Mouse (Mus musculus): Measurements from ENCODE around the gene Sh2d2a.
"Not testable (repeated sequence)": the region's sequence is repeated elsewhere in the genome, so short reads cannot be mapped to it uniquely, and the experiment has no call there.

Gene Sh2d2a

DNA sequence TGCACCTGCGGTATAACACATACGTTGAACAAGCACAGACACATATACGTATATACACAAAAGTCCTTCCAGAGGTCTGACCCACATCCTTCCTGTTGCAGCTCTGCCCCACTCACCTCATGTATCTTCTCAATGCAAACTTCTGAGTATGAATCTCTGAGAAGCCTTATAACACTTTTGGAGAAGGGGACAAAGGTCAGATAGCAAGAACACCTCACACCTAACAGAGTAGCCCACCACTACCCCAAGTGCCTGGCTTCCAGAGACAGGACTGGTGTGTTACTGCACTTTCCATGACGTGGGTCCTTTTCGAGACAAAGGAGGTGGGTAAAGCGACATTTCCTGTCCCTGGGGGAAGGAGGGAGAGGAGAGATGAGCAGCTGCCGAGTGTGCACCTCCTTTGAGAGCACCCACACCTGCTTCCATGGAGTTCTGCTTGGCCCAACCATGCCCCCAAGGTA lies at the start of gene Sh2d2a:
Gene Sh2d2a (plus strand): TSS at position 106 of the 461 bp plus-strand sequence.
- in situ Hi-C loops (cut with MboI, MseI), result no loop called here

DNA sequence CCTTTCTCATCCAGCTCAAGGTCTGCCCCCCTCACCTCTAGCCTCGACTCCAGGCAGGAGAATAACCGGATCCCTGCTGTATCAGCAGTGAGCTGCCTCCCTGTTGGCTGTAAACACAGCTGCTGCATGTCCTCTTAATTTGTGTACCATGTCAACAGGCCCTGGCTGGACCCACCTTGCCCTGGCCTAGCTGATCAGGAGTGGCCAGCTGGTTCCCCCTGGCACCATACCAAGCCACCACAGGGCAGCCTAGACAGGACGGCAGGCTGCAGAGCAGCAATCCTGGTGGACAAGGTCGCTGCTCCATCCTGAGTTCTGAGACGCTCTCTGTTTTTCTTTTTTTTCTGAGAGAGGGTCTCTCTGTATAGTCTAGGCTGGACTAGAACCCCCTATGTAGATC lies 44.9 kb upstream of the Sh2d2a start:
- in situ Hi-C loops (cut with MboI, MseI), result no loop called here

DNA sequence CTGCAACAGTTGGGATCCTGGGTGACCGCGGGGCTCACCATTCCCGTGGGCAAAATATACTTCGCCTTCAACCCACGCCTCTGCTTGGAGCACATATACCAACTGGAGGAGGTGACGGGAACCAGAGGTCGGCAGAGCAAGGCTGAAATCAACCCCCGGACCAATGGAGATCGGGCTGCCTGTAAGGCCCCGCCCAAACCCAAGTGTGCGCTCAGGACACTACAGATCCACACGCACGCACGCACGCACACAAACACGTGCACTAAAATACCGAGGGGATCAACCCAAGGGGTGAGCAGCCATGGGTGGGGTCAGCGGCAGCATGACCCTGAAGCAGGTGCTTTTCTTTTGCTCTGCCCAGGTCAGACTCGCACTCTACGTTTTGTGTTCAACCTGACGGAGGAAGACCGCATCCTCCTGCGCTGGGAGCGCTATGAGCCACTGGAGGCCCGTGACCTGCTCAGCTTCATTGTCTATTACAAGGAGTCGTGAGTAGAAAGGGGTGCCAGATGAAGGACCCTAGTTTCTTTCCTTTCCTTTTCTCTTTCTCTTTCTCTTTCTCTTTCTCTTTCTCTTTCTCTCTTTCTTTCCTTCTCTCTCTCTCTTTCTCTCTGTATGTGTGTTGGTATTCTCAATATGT lies 42.4 kb upstream of the Sh2d2a start:
- in situ Hi-C loops (cut with MboI, MseI), result no loop called here

DNA sequence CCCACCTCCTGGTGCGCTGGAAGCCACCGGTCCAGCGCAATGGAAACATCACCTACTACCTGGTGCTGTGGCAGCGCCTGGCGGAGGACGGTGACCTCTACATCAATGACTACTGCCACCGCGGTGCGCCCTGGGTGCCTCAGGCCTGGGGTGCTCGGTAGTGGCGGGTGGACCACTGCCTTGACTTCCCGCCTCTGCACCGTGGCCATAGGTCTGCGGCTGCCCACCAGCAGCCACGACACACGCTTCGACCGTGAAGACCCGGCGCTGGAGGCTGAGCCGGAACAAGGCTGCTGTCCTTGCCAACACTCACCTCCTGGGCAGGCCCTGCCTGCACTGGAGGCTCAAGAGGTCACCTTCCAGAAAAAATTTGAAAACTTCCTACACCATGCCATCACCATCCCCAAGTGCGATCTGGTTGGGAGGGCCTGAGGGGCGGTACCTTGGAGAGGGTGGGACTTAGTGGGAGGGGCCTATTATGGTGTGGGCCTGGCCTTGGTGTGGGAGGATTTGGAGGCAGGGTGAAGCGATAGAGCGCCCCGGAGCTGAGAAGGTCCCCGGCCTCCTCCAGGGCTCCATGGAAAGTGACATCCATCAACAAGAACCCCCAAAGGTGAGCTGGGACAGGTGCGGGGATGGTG lies 37.1 kb upstream of the Sh2d2a start:
- in situ Hi-C loops (cut with MboI, MseI), result no loop called here

DNA sequence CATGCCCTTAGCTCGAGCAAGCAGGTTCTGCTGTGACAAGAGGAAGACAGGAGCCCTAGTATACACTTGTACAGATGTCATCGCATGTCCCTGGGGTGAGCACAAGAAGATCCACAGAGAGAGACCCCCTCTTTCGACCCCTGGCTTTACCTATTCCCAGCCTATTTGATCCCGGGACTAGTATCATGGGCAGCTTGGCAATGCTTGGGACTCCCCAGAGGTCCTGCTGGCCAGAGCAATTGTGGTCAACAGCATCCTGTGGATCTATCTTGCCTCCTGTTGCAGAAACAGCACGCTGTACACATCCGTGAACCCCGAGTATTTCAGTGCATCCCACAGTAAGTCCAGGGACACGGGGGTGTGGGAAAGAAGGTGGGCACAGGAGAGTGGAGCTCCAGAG lies 35.3 kb upstream of the Sh2d2a start:
- in situ Hi-C loops (cut with MboI, MseI), result no loop called here

DNA sequence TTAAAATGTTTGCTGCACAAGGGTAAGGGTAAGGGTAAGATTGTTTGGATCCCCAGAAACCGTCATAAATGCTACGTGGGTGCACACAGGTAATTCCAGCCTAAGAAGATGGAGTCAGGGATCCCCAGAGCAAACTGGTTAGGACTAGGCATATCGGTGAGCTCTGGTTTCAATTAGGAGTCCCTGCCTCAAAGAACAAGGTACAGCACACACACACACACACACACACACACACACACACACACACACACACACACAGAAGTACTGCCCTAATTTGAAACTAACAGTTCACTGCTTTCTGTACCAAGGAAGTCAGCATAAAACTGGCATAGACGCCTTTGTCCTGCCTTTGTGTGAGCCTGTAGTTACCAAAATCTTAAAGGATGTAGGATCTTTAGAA lies 34.1 kb upstream of the Sh2d2a start:
- in situ Hi-C loops (cut with MboI, MseI), result no loop called here

DNA sequence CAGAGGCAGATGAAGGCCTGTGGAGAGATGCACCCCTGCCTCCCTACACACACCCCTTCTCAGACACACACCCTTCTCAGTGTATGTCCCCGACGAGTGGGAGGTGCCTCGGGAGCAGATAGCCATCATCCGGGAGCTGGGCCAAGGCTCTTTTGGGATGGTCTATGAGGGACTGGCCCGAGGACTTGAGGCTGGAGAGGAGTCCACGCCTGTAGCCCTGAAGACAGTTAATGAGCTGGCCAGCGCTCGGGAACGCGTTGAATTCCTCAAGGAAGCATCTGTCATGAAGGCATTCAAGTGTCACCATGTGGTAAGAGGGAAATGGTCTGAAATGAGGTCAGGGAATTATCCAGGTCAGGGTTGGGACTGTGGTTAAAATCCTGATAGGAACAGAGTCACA lies 33.7 kb upstream of the Sh2d2a start:
- in situ Hi-C loops (cut with MboI, MseI), result no loop called here

DNA sequence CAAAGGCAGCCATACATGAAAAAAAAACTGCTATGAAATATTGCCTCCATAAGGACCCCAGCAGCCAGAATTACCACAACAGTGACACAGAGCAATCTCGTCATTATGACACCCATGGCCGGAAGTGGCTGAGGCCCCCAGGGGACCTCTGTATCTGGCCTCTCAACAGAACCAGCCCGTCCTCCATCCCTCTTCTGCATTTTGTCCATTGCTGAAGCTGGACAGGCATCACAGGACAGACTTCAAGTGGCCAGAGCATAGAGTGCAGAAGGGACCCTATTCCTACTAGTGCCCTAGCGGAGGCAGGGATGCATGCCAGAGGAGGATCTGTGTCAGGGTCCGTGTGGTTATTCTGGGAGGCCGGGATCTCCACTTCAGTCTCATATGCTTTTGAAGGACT lies 30.4 kb upstream of the Sh2d2a start:
- in situ Hi-C loops (cut with MboI, MseI), result loop anchor here (5.0 kb wide), 2 partner anchors 41 to 44 kb away; no protein-coding TSS in a partner anchor

DNA sequence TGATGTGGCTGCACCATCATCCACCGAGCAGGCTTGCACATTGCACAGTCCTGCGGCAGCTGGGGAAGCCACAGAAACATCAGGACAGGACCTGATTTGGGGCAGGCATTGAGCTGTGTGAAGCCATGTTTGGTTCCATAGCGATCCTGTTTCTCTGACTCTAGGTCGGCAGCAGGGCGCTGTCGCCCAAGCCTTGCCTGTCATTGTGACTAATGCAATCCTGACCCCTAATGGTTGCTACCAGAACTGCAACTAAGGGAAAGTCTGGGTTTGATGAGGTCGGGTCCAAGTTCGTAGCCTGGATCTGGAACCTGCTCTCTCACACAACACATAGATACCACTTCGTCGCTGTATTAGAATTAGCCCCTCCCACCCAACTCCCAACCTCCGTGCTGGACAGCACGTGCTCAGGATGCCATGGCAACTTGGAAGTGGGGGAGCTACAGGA lies 29.9 kb upstream of the Sh2d2a start:
- in situ Hi-C loops (cut with MboI, MseI), result loop anchor here (5.0 kb wide), 2 partner anchors 41 to 44 kb away; no protein-coding TSS in a partner anchor

DNA sequence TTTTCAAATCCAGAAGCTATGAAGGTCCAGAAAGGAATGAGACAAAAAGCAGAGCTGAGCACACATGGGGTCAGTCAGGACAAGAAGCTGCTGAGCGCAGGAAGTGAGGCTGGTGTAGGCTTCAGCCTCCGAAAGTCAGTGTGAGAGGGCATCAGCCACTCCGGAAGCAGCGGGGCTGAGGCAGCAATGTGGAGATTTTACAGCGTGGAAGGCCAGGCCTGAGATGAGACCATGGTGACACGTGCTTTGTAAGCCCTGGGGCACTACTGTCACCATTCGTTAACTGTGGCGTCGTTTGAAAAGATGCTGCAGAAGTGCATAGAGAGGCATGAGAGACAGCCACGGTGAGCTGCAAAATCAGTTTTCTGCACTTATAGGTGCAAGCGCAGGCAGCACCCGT lies 28.3 kb upstream of the Sh2d2a start:
- in situ Hi-C loops (cut with MboI, MseI), result loop anchor here (5.0 kb wide), 2 partner anchors 39 to 46 kb away; no protein-coding TSS in a partner anchor

DNA sequence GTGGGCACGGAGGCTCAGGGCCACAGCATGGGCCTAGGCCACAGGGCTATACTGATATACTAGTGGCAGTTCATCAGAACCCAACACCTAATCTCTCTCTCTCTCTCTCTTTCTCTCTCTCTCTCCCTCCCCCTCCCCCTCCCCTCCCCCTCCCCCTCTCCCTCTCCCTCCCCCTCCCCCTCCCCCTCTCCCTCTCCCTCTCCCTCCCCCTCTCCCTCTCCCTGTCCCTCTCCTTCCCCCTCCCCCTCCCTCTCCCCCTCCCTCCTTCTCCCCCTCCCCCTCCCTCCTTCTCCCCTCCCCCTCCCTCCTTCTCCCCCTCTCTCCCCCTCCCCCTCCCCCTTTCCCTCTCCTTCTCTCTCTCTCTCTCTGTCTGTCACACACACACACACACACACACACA lies 22.3 kb upstream of the Sh2d2a start, which contains the start of gene Pear1:
Gene Pear1 (minus strand): TSS at position 101 of the 400 bp plus-strand sequence.
- in situ Hi-C loops (cut with MboI, MseI), result not testable (repeated sequence)

DNA sequence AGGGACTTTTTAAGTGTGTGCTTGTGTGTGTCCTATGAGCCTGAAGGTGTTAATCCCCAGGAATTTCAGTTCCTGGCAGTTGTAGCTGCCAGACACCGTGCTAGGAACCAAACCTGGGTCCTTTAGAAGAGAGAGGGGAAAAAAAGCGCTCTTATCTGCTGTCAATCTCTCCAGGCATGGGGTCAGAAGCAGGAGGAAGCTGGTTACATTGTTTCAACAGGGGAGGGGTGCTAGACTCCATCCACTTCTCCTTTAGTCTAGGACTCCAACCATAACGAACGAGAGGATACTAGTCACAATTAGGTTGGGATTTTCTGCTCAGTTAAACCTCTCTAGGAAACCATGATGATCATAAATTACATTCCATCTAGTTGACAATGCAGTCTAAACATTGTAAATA lies 18.1 kb upstream of the Sh2d2a start:
- in situ Hi-C loops (cut with MboI, MseI), result no loop called here

DNA sequence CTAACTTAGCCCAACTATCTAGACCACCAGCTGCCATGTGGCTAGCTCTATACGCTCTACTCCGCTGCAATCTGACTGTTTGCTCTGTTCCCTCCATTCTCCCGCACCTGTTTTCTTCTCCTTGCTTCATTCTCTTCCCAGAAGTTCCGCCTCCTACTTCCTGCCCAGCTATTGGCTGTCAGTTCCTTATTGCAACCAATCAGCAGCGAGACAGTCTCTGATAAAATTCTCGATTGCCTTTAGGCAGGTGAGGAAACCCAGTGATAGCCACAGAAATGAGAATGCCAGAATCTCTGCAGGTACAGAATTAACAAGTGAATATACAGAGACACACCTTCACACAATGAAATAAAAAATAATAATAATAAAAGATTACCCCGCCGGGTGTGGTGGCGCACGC lies 17.5 kb upstream of the Sh2d2a start:
- in situ Hi-C loops (cut with MboI, MseI), result no loop called here

DNA sequence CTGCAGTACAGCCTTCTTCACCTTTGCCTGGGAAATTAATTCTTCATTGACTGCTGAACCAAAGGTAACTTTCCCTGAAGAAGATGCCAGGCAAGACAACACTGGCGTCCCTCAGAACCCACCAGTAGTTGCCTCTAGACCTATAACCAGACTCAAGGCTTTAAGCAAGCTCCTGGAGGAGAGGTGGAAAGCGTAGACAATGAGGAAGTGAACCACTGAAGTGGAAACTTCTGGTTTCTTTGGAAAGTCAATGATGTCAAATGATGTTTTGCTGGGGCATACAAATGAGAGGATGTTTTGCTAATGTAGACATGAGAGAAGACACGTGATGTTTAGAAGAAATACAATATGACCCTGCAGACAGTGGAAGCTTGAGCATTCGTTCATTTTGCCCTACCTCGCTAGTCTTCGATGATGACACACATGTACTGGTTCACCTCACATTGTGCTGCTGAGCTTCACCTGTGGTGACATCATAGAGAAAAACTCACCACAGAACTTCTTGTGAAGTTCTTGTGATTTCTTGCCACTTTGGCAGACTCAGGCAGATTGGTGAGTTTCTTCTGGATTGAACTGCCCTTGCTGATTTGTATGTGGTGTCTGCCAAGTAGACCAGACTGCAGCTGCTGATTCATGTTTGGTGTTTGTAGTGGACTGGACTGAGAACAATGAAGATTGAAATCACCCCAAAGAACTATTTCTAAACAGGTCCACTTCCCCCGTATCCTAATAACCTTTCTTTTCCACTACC lies 14.3 kb upstream of the Sh2d2a start:
- in situ Hi-C loops (cut with MboI, MseI), result no loop called here

DNA sequence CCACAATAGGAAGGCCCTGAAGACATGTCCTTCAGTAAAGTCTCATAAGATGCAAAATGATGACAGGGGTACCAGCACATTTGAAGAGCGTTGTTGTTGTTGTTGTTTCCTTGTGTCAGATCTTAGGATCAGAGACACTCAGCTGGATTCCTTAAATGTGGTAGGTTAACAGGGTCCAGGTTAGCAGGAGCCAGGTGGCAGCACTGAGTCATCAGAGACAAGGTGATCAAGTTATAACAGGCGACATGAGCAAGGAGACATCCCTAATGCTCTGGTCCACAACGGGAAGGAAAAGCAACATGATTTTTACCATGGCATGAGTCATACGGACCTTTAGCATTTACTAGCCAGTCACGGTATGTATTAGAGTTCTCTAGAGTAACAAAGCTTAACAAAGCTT lies 13.1 kb upstream of the Sh2d2a start:
- in situ Hi-C loops (cut with MboI, MseI), result no loop called here

DNA sequence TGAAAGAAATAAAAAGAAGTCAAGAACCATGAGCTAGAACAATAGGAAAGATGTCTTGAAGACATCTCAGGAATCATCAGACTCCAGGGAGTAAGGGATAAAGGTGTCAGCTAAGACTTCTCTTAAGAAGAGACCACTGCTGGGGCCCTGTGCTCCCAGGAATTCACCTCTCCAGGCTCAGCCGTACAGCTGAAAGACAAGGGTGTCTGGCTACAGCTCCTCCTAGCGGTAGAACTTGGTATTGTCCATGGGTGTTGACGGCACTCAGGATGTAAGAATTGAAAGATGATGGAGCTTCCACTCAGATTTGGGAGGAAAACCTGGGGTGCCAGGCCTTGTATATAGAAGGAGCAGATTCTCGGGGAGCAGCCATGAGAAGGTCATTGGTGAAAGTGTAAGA lies 7.9 kb upstream of the Sh2d2a start:
- in situ Hi-C loops (cut with MboI, MseI), result no loop called here

DNA sequence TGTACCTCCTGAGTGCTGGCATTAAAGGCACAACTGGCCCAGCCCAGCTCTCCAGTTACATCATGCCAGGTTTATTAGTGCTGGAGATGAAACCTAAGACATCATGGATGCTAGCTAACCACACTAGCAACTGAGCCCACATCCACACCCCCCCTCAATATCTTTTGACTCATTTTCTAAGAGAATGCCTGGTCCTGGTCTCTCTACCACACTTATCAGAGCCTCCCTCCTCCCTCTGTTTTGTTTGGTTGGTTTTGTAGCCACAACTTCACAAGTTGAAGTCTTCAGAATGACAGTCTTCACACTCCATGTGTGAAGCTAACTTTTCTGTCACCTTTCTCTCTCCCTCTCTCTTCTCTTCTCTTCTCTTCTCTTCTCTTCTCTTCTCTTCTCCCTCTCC lies 5.7 kb upstream of the Sh2d2a start:
- in situ Hi-C loops (cut with MboI, MseI), result no loop called here

DNA sequence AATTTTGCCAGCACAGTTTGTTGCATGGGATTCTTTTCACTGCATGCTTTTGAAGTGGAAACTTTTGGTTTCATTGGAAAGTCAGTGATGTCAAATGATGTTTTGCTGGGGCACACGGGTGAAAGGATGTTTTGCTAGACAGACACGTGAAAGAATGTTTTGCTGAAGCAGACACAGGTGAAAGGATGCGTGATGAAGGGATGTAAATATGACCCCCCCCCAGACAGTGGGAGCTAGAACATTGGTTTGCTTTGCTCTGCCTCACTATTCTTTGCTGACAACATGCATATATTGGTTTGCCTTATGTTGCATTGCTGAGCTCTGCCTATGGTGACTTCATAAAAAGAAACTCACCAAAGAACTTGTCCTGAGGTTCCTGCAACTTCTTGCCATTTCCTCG lies 1.6 kb upstream of the Sh2d2a start:
- in situ Hi-C loops (cut with MboI, MseI), result no loop called here

DNA sequence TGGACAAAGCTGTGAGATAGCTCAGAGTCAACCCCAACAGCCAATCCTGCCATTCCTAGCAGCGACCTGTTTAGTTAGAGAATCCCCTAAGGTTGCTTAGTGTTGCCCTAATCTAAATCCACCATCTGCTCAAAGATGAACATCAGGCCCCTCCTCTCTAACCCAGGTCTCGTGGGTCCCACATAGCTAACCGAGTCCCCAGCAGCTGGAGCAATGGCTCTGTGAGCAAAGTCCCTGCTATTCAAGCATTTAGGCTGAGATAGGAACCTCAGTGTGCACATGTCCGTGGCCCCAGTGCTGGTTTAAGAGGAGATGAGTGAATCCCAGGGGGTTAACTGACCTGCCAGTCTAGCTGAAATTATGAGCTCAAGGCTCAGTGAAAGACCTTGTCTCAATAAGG lies 369 bp upstream of the Sh2d2a start:
- in situ Hi-C loops (cut with MboI, MseI), result no loop called here

DNA sequence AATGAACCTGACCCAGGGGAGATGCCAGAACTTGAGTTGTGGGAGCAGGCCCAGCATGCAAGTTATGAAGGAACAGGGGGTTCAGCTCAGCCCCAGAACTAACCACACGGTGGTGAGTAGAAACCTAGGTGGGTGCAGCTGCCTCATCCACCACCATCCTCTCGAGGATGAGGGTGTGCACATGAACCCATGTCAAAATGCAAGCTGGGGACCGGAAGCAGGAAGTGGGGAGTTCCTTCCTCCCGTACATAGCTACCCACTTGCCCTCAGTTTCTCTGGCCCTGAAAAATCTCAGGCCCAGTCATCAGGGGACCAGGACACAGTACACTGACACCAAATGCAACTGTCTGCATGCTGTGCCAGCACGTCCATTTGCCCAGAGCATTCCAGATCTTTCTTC lies 1.1 kb downstream of the Sh2d2a start:
- in situ Hi-C loops (cut with MboI, MseI), result no loop called here

DNA sequence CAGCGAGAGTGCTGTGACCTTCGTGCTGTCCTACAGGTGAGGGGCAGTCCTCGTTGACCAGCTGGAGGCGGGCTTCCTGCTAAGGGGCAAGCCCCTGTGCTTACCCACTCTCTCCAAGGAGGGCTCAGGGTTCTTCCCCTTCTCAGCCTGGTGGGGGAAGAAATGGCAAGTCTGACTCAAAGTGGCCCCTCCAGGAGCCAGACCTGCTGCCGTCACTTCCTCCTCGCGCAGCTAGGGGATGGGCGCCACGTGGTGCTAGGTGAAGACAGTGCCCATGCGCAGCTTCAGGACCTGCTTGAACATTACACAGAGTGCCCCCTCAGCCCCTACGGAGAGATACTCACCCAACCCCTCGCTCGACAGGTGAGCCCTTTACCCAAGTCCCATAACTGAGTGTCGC lies 2.6 kb downstream of the Sh2d2a start:
- in situ Hi-C loops (cut with MboI, MseI), result no loop called here

DNA sequence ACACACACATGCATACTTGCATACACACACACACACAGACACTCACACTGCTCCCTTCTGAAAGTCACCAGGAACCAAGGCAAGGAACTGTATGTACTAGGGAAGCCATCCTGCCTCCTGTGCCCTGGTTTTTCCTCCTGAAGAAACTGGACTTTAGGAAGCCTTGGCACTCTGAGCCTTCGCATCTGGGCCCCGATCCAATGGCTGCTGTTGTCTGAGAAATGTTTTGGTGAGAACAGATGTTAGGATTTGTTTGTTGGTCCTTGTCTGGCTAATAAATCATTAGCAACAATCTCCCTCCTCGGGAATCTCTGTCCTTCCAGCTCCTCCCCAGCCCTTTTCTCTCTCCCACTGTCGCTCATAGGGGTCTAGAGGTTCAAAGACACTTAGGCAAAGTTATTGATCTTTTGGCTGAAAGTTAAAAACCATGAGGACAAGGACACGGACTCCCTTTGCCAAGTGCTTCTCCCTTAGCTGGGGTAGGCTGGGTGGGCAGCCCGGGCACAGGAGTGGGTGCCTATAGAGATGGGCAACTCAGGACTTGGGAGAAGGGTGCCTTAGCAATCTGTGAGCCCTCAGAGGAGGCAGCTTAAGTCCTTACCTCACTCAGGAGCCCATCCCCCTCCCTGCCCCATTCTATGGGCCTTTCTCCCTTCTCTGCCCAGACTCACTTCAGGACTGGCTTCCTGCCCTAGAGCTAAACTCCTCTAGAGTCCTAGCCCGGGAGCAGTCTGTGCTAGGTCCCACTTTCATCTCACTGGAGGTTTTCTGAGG lies 8.4 kb downstream of the Sh2d2a start:
- in situ Hi-C loops (cut with MboI, MseI), result loop anchor here (5.0 kb wide), 2 partner anchors 38 to 83 kb away; no protein-coding TSS in a partner anchor

All from regulatory T cell (primary cell).